Mouse (Mus musculus) lung, postnatal 0 days (tissue): Measurements from ENCODE around the gene Rab20.

ENCODE experiments used
- CTCF ChIP-seq: IDR thresholded peaks from 2 replicates; pipeline ENCODE4 v1.5.1; 2016; ENCODE audit warnings: antibody characterized with exemption, mild to moderate bottlenecking
- EP300 ChIP-seq: IDR thresholded peaks from 2 replicates; pipeline ENCODE4 v1.6.1; 2016; ENCODE audit warnings: antibody characterized with exemption, mild to moderate bottlenecking, control low read depth

- TF ChIP-seq CTCF (peak; percentile 57), EP300 (no peak)
Measured at GRCm38 (mm10) chr8:11423091-11423490, 55.4 kb downstream of the Rab20 start.
